Mouse (Mus musculus): ENCODE results near the gene Sfr1. TPM values are rescaled to one million over a fixed set of nuclear protein-coding genes. Genes with fewer than 3 reads are reported as not detected.
A peak's percentile ranks its signal among the peaks of the same experiment; 100 is the strongest.

Sfr1 gene
- total RNA-seq, 2 experiments from 2014 or later: 80.7 to 88.4 TPM

DNA sequence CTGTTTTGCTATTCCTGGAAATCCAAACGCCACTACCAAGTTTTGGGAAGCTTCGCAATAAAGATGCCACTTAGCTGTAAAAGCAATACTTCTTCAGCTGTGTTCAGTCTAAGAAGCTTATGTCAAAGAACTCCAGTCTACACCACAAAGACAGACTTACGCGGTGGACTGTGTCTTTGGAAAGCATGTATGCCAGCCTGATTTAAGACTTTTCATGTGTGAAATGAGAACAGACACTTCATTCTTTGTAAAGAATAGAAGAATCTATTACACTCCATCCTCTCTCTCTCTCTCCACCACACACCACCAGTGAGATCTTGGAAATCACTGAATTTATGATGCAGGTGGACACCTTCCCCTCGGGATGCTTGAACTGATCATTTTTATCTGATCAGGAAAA is 18.9 kb downstream of the Sfr1 start:
- no peak for DNase-seq

DNA sequence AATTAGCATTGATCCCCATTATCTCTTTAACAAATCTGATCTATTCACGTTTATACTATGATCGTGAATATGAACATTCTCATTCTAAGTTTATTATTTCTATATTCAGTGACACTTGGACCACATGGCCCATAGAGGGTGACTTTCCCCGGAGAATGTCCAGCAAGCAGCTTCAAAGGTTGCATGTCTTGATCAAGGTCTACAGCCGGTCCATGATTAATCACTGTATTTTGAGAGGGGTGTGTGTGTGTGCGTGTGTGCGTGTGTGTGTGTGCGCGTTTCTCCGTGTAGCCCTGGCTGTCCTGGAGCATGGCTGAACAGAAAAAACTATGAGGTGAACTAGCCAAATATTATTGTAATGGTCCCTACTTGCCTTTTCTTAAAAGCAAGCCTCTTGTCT is 21.0 kb downstream of the Sfr1 start:
- DNase-seq: peak; percentile 36

DNA sequence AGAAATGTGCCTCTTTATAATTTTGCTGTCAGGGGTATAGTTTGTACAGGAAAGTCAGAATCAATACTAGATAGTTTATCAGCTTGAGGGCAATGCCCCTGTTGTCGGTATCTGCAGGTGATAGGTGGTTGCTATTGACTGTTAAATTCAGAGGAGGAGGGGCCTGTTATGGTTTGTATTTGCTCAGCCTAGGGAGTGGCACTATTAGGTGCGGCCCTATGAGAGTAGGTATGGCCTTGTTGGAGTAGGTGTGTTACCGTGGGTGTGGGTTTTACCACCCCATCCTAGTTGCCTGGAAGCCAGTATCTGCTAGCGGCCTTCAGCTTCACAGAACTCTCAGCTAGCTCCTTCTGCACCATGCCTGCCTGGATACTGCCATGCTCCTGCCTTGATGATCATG is 22.4 kb downstream of the Sfr1 start:
- DNase-seq: no peak

DNA sequence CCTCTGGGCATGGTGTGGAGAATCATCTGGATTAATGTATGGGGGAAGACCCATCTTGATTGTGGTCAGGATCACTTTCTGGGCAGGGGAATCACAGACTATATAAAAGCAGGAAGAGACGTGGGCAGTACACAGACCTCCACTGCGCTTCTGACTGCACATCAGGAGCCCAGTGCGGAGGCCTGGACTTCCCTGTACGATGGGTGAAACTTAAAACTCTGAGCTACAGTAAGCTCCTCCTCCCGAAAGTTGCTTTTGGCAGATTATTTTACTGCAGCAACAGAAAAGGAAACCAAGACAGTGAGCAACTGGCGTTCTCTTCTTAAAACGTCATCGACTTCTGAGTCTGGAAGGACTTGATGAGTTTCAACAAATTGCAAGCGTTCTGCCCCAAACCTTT is 23.4 kb downstream of the Sfr1 start:
- DNase-seq: no peak

- no peak for DNase-seq
Measured at GRCm38 (mm10) chr19:47755625-47756024, 24.1 kb downstream of the Sfr1 start.

DNA sequence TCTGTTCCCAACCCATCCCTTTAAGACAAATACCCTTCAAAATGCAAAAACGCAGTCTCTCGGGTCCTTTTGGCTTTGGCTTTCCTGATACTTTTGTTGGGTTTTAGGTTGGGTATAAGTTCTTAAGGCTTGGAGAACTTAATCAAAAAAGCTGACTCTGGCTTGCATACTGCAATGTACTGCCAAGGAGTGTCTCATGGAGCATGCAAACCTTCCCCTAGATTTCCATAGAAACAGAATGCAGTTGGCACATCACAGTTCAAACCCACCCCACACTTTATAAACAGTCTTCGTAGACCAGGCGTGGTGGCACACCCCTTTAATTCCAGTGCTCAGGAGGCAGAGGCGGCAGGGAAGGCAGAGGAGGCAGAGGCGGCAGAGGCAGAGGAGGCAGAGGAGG is 46.4 kb downstream of the Sfr1 start:
- no peak for DNase-seq

- no peak for DNase-seq
Measured at GRCm38 (mm10) chr19:47780145-47780544, 48.7 kb downstream of the Sfr1 start.

GRCm38 (mm10) chr19:47780972-47781371 is 49.5 kb downstream of the Sfr1 start:
- DNase-seq: no peak

- no peak for DNase-seq
Measured at GRCm38 (mm10) chr19:47783898-47784297, 52.4 kb downstream of the Sfr1 start.

Small RNA genes within 50 kb of the gene (microRNA-seq; reads per million reads assigned to microRNA genes)
- not detected for gene Mir8090

Other genes with a start within 250 kb of the Sfr1 start
- gene Stn1, start 194.2 kb upstream of the Sfr1 start, total RNA-seq (2021): 10 to 100 TPM; 13.1 to 18.7 TPM
- gene Slk, start 152.0 kb upstream of the Sfr1 start, total RNA-seq (2021): 10 to 100 TPM; 41.4 to 51.7 TPM
- under 1 TPM; 0.27 to 0.33 TPM for gene Col17a1, start 39.6 kb upstream of the Sfr1 start, total RNA-seq (2021)
- 100 to 1,000 TPM; 158 to 159 TPM for gene Gsto1, start 123.3 kb downstream of the Sfr1 start, total RNA-seq (2021)
- gene Gsto2, start 133.9 kb downstream of the Sfr1 start, total RNA-seq (2021): 1 to 10 TPM; 2.6 to 3.7 TPM
- not detected for gene Cfap43, start 187.6 kb downstream of the Sfr1 start, total RNA-seq (2021)
- gene Itprip, start 187.6 kb downstream of the Sfr1 start, total RNA-seq (2021): 10 to 100 TPM; 11.7 to 14.5 TPM
- under 1 TPM in 1 of 2 experiments, not detected in 1; 0.06 TPM for gene Cfap58, start 206.0 kb downstream of the Sfr1 start, total RNA-seq (2021)